Mouse (Mus musculus): ENCODE measurements around the gene Htra2.

Htra2 gene

DNA sequence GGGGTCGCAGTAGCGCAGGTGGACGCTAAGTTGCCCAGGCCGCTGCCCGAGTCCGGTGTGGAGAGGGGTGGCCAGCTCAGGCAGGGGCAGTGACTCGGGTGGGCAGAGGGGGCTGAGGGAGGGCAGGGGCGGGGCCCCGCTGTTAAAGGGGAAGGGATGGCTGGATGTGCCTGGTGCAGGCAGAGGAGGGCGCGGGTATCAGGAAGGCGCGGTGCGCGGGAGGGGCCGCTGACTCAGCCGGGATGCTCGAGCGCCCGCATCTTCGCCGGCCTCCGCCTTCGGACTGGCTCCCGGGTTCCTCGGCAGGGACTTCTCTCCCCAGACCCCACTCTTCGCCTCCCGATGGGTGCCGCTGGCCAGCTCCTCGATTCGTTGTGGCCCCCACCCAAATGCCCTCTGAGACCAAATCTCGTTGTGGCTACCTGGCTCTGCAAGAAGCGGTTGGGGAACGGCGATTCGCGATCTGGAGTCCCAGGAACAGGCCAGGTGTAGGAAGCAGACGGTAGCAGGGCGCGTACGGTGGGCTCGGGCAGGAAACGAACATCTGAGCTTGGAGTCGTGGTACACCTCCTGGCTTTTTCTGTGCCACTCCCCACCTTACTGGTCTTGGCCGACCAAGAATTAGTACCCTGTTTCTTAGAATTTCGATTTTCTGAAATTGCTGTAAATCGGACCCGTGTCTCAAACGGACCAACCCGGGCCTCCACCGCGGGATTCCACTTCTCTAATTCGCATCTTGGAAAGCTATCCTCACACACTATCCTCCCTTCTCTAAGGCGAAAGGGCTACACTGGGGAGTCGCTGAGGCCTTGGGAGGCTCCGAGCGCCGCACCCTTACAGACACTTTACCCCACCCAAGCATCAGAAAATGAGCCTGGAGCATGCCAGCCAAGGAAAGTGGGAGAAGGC, 15.5 kb upstream of the Htra2 start:
- peak; percentile 56 to 82 for DNase-seq (ENCODE audit: inconsistent age in 2 of 2, low spot score in 1 of 2)

DNA sequence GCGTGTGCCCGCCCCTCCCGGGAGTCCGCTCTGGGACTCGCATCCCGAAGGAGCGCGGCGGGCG, 15.0 kb upstream of the Htra2 start, which contains the start of gene Tlx2:
Gene Tlx2, minus strand, starts transcription at position 47 of the 64 bp plus-strand sequence.
- no peak for DNase-seq (ENCODE audit: inconsistent age in 2 of 2, low spot score in 1 of 2)

DNA sequence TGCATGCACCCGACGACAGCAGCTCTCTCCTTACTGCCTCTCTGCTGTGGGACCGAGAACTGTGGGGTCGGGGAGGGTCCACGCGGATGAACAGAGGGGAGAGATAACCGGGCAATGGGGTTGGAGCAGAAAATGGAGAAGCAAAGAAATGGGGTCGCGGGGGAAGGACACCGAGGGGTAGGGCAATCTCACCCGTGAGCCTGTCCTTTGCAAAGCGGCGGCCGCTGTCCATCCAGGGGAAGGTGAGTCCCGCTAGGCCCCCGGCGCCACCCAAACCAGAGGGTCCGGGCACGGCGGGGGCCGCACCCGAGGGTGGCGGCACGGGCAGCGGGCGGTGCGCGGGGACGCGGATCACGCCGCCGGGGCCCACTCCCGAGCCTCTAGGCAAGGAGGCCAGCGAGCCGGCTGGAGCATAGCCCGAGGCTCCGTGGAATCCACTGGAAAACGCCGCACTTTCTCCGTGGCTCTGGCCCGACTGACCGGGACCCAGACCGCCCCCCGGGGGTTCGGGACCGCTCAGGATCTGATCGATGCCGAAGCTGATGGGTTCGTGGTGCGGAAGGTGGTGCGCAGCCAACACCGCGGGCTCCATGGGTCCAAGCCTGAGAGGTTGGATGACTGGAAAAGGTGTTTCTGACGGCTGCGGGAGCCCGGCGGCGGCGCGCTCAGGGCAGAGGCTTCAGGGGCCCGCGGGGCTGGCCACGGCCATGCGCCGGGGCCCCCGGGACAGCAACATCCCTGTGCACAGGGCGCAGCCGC, 14.6 kb upstream of the Htra2 start:
- peak in 1 of 2 experiments; percentile 66 for DNase-seq (ENCODE audit: inconsistent age in 2 of 2, low spot score in 1 of 2)

DNA sequence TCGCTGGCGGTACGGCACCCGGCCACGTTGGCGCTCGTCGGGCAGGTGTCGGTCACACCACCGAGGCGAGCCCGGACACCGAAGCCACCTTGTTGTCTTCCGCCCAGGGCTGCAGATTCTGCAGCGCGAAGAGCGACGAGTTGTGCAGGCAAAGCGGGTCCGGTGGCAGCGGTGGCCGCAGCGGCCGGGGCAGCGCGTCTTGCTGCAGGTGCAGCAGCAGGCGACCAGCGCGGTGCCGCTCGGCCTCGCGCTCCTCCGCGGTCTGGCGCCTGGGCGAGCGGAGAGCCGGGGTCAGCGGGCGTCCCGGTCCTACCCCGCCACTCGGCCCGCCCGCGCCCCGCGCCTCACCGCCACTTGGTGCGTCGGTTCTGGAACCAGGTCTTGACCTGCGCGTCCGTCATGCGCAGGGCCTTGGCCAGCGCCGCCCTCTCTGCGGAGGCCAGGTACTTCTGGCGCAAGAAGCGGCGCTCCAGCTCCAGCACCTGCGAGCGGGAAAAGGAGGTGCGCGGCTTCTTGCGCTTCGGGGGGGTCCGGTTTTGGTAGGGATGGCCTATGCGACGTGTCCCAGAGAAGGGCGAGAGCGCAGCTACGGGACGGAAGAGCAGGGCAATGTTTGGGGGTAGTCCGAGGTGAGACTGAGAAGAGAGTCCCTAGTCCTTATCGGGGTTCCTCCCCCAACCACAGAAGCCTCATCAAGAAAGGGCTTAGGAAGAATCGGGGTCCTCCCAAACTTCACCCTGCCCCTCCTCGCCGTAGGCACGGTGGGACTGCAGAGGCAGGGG, 13.8 kb upstream of the Htra2 start:
- DNase-seq (ENCODE audit: inconsistent age in 2 of 2, low spot score in 1 of 2): peak in 1 of 2 experiments; percentile 61

DNA sequence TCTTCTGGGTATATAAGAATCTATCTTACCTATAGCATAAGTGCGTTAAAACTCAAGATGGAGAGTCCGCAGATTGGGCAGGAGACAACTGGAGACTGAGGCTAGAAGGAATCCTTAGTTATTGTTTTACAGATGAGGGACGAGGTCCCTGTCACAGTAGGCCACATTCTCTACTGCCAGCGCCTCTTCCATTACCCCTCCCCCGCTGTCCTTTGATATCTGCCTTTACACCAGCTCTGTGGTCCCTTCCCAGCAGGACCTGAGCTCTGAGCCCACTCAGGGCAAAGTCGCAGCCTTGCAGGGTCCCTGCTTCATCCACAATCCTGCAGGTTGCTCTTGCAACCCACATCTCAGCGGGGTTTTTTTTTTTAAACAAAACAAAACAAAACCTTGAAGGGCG, 13.1 kb upstream of the Htra2 start:
- DNase-seq (ENCODE audit: inconsistent age in 2 of 2, low spot score in 1 of 2): no peak

DNA sequence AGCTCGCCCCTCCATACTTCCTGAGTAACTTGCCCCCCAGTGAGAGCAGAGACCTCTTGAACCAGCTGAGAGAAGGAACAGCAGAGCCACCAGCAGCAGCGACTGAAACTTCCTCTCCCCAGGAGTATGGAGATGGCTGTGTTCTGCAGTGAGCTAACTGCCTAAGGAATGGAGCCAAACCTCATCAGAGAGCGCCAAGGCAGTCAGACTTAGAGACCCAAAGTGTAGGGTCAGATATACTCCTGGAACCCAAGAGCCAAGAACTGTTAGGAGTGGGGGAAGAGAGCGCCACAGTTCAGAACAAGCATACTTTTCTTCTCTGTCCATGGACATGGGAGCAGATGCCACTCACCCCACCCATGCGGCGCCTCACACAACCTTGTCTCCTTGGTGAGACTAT, 11.4 kb upstream of the Htra2 start:
- no peak for DNase-seq (ENCODE audit: inconsistent age in 2 of 2, low spot score in 1 of 2)

DNA sequence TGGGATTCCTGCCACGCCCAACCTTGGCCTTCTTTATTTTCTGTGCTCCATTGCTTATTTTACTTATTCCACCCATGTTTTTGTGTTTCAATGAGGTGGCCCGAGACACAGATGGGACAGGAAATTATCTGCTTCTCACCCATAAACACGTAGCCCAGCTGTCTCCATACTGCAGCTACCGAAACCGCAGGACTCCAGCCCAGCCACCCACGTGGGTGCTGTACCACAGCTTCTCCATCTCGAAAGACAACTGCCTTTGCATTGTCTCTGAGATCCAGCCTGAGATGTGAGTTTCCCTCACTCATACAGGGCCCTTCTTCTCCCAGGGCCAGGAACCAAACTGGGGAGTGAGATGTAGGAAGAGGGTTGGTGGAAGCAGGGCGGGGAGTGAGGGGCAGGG, 10.9 kb upstream of the Htra2 start:
- DNase-seq (ENCODE audit: inconsistent age in 2 of 2, low spot score in 1 of 2): no peak

DNA sequence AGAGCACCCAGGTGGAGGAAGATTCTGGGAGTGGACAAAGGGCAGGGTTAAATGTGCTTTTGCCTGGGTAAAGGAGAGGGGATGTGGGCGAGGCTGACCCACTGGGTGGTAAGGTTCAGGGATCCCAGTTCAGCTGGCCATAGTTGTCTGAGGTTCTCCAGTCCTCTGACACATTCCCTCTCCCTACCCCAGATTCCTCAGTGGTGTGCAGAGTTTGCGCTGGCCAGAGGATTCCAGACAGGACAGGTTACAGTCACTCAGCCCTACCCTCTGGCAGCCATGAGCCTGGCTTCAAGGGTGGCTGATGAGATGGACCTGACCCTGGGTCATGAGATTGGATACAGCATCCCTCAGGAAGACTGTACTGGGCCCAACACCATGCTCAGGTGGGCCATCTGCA, 3.7 kb upstream of the Htra2 start:
- DNase-seq (ENCODE audit: inconsistent age in 2 of 2, low spot score in 1 of 2): no peak

DNA sequence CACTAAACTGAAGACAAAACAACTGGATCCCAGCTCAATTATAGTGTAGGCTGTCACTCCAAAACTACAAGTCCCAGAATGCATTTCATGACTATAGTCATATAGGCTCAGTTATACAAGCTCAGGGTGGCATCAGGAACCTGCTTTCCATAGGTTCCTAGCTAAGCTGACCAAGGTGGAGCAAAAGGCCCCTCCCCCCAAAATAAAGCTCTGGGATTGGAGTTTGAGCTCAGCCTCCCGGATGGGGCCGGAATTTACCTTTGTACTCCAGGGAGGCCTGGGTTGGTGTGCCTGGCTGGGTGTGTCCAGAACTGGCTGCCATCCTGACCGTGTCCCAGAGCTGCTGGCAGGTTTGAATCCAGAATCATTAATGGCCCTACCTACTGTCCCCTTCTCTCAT, 2.7 kb upstream of the Htra2 start, which contains the start of gene Dqx1:
Gene Dqx1, plus strand, starts transcription at position 55 of the 400 bp plus-strand sequence.
- peak in 1 of 2 experiments; percentile 39 for DNase-seq (ENCODE audit: inconsistent age in 2 of 2, low spot score in 1 of 2)

DNA sequence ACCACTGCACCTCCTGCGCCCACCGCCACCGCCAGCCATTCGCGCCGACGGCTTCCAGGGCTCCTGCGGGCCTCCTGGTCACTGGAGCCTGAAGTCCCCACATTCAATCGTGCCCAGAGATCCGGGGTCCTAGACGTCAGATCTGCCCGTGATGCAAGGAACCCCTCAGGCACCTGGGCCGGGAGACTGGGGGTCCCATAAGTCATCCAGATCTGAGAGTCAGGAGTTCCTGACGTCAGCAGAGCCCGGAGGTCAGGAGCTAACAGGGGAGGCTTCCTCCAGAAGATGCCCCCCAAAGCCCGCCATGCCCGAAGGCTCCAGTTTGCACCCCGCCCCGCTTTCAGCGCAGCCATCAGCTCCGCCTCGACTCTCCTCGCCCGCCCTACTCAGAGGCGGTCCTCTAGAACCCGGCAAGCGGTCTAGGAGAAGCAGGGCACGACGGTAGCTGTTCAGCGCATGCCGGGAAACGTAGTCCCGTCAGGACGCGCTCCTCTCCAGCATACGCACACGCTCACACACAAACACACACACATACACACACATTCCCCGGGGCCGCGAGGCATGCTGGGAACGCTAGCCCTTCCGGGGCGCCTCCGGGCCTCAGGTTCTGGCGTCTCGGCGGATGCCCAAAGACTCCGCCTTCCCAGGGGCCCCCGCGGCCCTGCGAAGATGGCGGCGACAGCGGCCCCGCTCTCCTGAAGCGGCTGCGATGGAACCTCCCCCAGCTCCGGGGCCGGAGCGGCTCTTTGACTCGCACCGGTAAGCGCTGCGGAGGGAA, 810 bp downstream of the Htra2 start, which contains the start of gene Aup1:
Gene Aup1, plus strand, starts transcription at position 448 of the 778 bp plus-strand sequence.
- DNase-seq (ENCODE audit: inconsistent age in 2 of 2, low spot score in 1 of 2): peak; percentile 98 to 99

DNA sequence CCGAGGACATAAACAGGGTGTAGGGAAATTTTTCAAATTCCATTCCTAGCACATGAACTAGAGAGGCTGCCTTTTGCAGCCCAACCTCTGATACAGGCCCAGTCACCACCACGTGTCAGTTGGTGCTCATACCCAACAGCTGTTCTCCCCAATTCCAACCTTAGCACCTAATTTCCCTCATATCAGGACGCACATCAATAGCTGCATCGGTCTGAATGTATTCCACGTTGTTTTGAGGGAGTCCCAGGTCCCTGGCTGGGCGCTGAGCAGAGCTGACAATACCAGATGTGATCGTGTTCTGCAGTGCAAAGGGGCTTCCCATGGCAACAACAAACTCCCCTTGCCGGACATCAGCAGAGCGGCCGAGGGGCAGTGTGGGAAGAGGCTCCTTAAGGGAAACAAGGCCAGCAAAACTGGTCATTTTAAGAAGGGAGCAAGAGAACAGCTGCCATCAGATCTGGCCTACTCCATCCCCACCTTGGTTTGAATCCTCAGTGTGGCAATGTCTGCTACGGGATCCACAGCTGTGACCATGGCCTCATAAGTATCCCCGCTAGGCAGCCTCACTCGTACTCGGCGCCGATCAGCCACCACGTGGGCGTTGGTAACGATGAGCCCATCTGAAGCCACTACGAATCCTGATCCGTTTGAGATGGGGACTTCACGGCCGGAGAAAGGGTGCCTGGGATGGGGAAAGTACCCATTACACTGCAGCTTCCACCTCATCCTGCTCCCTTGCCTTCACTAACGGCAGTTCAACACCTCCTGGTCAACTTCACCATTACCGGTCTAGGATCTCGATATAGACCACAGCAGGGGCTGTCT, 1.7 kb downstream of the Htra2 start:
- peak; percentile 56 to 79 for DNase-seq (ENCODE audit: inconsistent age in 2 of 2, low spot score in 1 of 2)

DNA sequence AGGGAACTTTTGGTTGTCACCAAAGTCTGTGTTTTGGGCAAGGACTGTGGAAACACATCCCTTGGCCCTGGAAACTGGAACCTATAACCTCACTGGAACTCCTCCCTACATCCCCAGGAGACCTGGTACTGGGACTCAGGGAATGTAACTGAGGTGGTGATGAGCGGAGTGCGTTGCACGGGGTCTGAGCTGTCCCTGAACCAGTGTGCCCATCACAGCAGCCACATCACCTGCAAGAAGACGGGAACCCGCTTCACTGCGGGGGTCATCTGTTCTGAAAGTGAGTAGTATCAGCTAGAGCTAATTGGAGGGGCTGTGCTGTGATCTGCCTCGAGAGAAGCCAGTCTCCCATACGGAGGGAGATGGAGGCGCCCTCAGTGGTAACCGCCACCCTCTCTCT, 5.7 kb downstream of the Htra2 start:
- no peak for DNase-seq (ENCODE audit: inconsistent age in 2 of 2, low spot score in 1 of 2)

DNA sequence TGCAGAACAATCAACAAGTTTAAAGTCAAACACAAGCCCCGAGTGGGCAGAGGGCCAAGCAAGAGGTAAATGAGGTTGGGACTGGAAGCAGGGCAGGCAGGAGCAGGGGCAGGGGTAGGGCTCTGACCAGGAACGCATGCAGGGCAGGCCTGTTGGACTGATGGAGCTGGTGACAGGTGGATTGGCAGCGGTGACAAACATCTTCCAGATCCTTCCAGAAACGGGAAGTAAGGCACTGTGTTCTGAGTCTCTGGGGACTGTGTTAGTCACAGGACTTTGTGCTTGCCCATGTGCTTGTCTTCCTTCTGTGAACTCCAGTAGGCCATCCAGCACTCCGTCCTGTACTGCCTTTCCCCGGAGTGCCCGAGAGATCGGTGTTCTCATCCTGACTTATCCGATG, 10.3 kb downstream of the Htra2 start:
- no peak for DNase-seq (ENCODE audit: inconsistent age in 2 of 2, low spot score in 1 of 2)

DNA sequence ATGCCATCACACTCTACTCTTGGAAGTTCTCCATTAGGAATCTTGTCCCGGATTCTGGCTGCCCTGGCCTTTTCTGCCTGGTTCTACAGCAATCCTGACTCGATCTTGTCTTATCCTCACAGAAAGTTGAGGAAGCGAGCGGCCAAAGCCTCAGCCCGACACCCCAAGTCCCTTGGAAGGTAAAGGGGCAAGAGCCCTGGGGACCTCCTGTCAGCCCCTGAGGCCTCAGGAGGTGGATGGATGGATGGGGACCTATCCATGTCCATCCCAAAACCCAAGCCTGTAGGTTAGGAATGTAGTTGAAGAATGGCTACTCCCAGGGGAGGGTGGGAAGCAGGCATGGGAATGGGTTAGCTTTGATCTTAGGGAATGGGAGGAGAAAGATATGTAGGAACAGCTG, 11.1 kb downstream of the Htra2 start:
- DNase-seq (ENCODE audit: inconsistent age in 2 of 2, low spot score in 1 of 2): no peak

DNA sequence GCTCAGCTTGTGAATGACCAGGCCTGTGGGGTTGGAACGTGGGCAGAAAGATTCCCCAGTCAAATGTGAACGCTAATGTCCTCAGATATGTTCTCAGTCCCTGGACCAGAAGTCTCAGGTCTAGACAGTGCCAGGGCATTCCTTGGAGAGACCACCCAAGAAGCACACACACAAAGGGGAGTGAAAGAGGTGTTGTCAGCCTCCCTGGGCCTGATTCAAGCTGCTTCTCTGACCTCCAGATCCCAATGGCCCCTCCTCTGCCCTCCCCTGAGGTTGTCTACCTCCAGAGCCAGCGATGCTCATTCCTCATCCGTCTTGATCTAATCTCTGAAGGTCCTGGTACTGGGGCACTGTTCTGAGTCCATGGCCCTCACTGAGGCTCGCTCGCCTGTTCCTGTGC, 11.5 kb downstream of the Htra2 start:
- DNase-seq (ENCODE audit: inconsistent age in 2 of 2, low spot score in 1 of 2): no peak

DNA sequence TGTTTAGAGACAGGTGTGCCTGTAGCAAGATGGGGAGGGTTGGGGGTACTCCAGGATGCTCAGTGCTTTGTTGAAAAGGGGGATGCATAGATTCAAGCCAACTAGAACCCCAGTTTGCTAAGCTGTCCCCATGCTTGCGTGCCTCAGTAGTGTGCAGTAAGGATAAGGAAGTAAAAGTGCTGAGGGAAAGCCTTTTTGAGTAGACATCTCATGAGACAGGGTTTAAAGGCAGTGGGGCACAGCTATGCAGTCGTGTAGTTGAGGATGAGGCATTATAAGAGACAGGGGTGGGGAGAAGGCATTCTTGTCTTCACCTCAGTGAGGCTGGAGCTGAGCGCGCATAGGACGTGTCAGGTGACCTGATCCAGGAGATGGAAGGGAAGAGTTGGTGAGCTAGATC, 14.5 kb downstream of the Htra2 start:
- DNase-seq (ENCODE audit: inconsistent age in 2 of 2, low spot score in 1 of 2): no peak

DNA sequence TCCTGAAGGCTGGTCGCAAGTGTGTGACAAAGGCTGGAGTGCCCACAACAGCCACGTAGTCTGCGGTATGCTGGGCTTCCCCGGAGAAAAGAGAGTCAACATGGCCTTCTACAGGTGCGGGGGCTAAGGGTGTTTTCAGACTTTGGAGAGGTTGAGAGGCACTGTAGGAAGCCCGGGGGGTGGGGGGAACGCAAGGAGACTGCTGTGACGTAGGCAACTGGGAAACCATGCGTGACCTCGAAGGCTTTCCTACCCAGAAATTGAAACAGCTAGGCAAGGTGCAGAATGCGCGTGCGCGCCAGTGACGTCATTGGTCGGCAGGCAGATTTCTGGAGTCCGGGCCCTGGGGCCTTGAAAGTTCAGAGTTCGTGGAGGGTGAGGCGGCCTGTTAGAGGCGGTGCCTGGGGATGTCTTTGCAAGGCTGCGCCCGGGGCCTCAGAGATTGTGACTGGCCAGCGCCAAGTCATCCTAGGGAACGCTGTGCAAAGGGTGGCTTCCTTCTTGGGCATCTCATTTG, 16.5 kb downstream of the Htra2 start:
- DNase-seq (ENCODE audit: inconsistent age in 2 of 2, low spot score in 1 of 2): peak; percentile 96 to 99

DNA sequence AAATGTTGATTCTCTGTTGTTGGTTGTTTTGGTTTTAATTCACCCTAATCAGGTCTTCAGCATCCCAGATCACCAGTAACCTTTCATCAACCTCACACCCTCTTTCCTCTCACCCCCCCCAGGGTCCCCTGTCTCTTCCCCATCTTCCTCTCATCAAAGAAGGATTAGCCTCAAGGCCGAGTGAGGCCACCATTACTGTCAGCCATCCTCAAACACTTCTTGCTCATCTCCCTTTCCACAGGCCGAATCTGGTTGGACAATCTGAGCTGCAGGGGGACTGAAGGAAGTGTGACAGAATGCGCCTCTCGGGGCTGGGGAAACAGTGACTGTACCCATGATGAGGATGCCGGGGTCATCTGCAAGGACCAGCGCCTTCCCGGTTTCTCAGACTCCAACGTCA, 17.9 kb downstream of the Htra2 start:
- DNase-seq (ENCODE audit: inconsistent age in 2 of 2, low spot score in 1 of 2): no peak

DNA sequence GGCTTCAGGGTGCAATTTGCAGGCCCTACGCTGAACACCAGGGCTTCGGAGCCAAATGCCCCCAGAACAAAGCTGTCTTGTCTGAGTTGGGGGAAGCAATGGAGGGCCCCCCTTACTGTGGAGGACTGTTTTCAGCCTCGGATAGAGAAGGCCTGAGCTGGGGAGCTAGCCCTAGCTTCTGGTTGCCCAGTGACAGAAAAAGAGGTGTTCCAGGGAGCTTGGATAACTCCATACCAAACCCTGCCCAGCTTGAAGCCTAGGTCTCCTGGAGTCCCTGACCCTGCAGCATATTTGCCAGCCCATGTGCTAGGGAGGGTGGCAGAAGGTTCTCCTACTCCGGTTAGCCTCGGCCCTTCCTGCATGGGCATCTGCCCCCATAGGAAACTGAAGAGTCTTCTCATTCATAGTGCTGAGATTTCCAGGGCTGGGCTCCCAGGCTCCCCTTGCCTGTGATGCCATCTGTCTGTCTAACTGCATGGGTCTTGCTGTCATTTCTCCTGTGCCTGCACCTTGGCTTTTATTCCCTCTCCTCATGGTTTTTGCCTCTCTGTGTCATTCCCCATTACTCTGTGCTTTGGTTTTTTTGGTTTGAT, 20.5 kb downstream of the Htra2 start:
- no peak for DNase-seq (ENCODE audit: inconsistent age in 2 of 2, low spot score in 1 of 2)

All from adrenal gland, adult (tissue).